Mouse (Mus musculus) heart, embryonic 12.5 days (tissue): ENCODE data around the gene N4bp3. TPM values are rescaled to one million over a fixed set of nuclear protein-coding genes. Genes with fewer than 3 reads are reported as not detected.
A peak's percentile ranks its signal among the peaks of the same experiment; 100 is the strongest.
"Not testable (repeated sequence)": the region's sequence is repeated elsewhere in the genome, so short reads cannot be mapped to it uniquely, and the experiment has no call there.

Source experiments
- ATAC-seq: fragments of 200-750 bp; cut with Nextera tagmentation; 2 replicates; pipeline ENCODE4 v1.8.0; 2017; ENCODE audit warnings: moderate TSS enrichment, moderate library complexity; ENCODE audit not compliant: insufficient number of reproducible peaks, low FRiP score
- H3K27ac ChIP-seq: fragments of 300-500 bp; sonication (generic); 2 replicates; pipeline ENCODE4 v1.5.1; 2016; ENCODE audit warnings: mild to moderate bottlenecking, moderate library complexity; ENCODE audit not compliant: poor library complexity, severe bottlenecking
- H3K27me3 ChIP-seq: fragments of 300-500 bp; sonication (generic); replicated peaks from 2 replicates; pipeline ENCODE4 v1.6.1; 2016; ENCODE audit warnings: mild to moderate bottlenecking, moderate library complexity
- H3K36me3 ChIP-seq: fragments of 300-500 bp; sonication (generic); 2 replicates; pipeline ENCODE4 v1.6.1; 2016; ENCODE audit warnings: mild to moderate bottlenecking, moderate library complexity
- H3K4me1 ChIP-seq: fragments of 300-500 bp; sonication (generic); replicated peaks from 2 replicates; pipeline ENCODE4 v1.6.1; 2016; ENCODE audit warnings: mild to moderate bottlenecking
- H3K4me2 ChIP-seq: fragments of 300-500 bp; sonication (generic); 2 replicates; pipeline ENCODE4 v1.6.1; 2016; ENCODE audit warnings: mild to moderate bottlenecking, moderate library complexity
- H3K4me3 ChIP-seq: fragments of 300-500 bp; sonication (generic); 2 replicates; pipeline ENCODE4 v1.5.1; 2016; ENCODE audit warnings: mild to moderate bottlenecking
- H3K9ac ChIP-seq: fragments of 300-500 bp; sonication (generic); 2 replicates; pipeline ENCODE4 v1.6.1; 2016; ENCODE audit warnings: mild to moderate bottlenecking, moderate library complexity
- H3K9me3 ChIP-seq: fragments of 300-500 bp; sonication (generic); replicated peaks from 2 replicates; pipeline ENCODE4 v1.6.1; 2016; ENCODE audit warnings: mild to moderate bottlenecking, moderate library complexity
- WGBS: fragments of 180-500 bp; shearing (Covaris S2); methylation state at CpG from one replicate; pipeline ENCODE4 v1.1.7; 2016; 5-methylcytosine and 5-hydroxymethylcytosine counted together
- polyA plus RNA-seq: library from polyadenylated mRNA; unstranded; fragments of >200 nt; fragmentation: Nextera tagmentation; extraction: Ambion mirVana; gene quantifications from 2 replicates; pipeline ENCODE4 v1.2.1, GENCODE M21; 2016

Gene N4bp3
- polyA plus RNA-seq, 1 experiment from 2014 or later = 8.4 TPM

- no peak for ATAC-seq
- peak overlapping the region; percentile 38 for H3K4me3 ChIP-seq
- H3K27me3 ChIP-seq = no peaks in the 10 kb centered on the region
- H3K4me1 ChIP-seq = peaks cover 15% of the 10 kb centered on the region
- no peaks in the 10 kb centered on the region for H3K9me3 ChIP-seq
- H3K9ac ChIP-seq = peak overlapping the region; percentile 60
- peak overlapping the region; percentile 65 for H3K4me2 ChIP-seq
- H3K27ac ChIP-seq = peak overlapping the region; percentile 37; the same call in 1 of the 2 replicates
- 41% methylated on average over 7 of the region's 7 CpGs for WGBS
- H3K36me3 ChIP-seq = no peaks in the 10 kb centered on the region
These were observed 35.5 kb downstream of the N4bp3 start for GRCm38 (mm10) chr11:51615129-51615528.

- H3K4me1 ChIP-seq = peaks cover 14% of the 10 kb centered on the region
- ATAC-seq = no peak
- no peak overlapping the region for H3K4me2 ChIP-seq
- H3K27ac ChIP-seq = no peak overlapping the region
- no peaks in the 10 kb centered on the region for H3K36me3 ChIP-seq
- H3K4me3 ChIP-seq = no peak overlapping the region
- H3K9me3 ChIP-seq = no peaks in the 10 kb centered on the region
- no peaks in the 10 kb centered on the region for H3K27me3 ChIP-seq
- WGBS = 73% methylated on average over 8 of the region's 8 CpGs
- H3K9ac ChIP-seq = no peak overlapping the region
These were observed 36.4 kb downstream of the N4bp3 start for GRCm38 (mm10) chr11:51614256-51614655.

GRCm38 (mm10) chr11:51609940-51610339, 40.7 kb downstream of the N4bp3 start:
- peaks cover 15% of the 10 kb centered on the region for H3K4me1 ChIP-seq
- WGBS = 84% methylated on average over 5 of the region's 5 CpGs
- not testable (repeated sequence) for H3K4me3 ChIP-seq, H3K4me2 ChIP-seq, H3K9ac ChIP-seq, H3K9me3 ChIP-seq, H3K36me3 ChIP-seq, ATAC-seq, H3K27ac ChIP-seq, H3K27me3 ChIP-seq

DNA sequence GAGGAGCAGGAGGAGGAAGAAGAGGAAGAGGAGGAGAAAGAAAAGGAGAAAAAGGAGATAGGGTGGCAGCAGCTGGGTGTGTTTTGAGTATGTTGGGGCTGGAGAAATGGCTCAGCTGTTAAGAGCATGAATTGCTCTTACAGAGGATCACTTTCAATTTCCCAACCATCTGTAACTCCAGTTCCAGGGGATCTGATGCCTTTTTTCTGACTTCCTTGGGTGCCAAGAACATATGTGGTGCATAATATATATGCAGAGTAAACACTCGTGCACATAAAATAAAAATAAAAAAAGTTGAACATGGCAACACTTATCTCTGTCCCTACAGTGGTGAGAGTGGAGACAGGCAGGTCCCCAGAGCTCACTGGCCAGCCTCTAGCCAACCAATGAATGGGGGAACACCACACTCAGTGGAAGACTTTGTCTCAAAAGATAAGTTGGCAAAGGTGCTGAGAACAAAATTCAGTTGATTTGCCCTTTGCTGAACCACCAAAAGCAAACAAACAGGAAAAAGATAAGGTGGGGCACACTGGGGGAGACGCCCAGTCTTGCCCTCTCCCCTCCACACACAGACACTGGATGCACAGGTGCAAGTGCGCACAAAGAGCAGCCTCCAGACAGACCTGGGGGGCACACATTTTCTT, 41.3 kb downstream of the N4bp3 start:
- peaks cover 17% of the 10 kb centered on the region for H3K4me1 ChIP-seq
- no peak overlapping the region for H3K4me3 ChIP-seq
- no peak for ATAC-seq
- H3K27me3 ChIP-seq = no peaks in the 10 kb centered on the region
- no peak overlapping the region for H3K27ac ChIP-seq
- WGBS = 68% methylated on average over 3 of the region's 3 CpGs
- H3K36me3 ChIP-seq = peaks cover 11% of the 10 kb centered on the region
- no peak overlapping the region for H3K4me2 ChIP-seq
- H3K9ac ChIP-seq = no peak overlapping the region
- H3K9me3 ChIP-seq = no peaks in the 10 kb centered on the region

GRCm38 (mm10) chr11:51607096-51607738, 43.4 kb downstream of the N4bp3 start:
- H3K9me3 ChIP-seq = no peaks in the 10 kb centered on the region
- peaks cover 33% of the 10 kb centered on the region for H3K4me1 ChIP-seq
- H3K4me2 ChIP-seq = peak overlapping the region; percentile 91
- 10% methylated on average over 15 of the region's 15 CpGs for WGBS
- H3K27me3 ChIP-seq = no peaks in the 10 kb centered on the region
- peak overlapping the region; percentile 91 for H3K27ac ChIP-seq
- H3K36me3 ChIP-seq = peaks cover 33% of the 10 kb centered on the region
- peak overlapping the region; percentile 88 for H3K9ac ChIP-seq
- ATAC-seq = peak; percentile 29
- peak overlapping the region; percentile 97 for H3K4me3 ChIP-seq

GRCm38 (mm10) chr11:51606447-51607095, 44.1 kb downstream of the N4bp3 start, which contains the start of gene Hnrnpab:
Hnrnpab (minus strand) TSS chr11:51606847.
- H3K4me3 ChIP-seq = peak within 1 kb of the TSS; percentile 97
- H3K9ac ChIP-seq = peak within 1 kb of the TSS; percentile 100
- H3K4me1 ChIP-seq = peaks cover 38% of the 10 kb centered on the region
- H3K27me3 ChIP-seq = no peaks in the 10 kb centered on the region
- H3K4me2 ChIP-seq = peak within 1 kb of the TSS; percentile 91
- H3K36me3 ChIP-seq = peaks cover 39% of the 10 kb centered on the region
- ATAC-seq = peak; percentile 94
- H3K27ac ChIP-seq = peak within 1 kb of the TSS; percentile 94
- under 1% methylated on average over 91 of the region's 91 CpGs for WGBS
- H3K9me3 ChIP-seq = no peaks in the 10 kb centered on the region

DNA sequence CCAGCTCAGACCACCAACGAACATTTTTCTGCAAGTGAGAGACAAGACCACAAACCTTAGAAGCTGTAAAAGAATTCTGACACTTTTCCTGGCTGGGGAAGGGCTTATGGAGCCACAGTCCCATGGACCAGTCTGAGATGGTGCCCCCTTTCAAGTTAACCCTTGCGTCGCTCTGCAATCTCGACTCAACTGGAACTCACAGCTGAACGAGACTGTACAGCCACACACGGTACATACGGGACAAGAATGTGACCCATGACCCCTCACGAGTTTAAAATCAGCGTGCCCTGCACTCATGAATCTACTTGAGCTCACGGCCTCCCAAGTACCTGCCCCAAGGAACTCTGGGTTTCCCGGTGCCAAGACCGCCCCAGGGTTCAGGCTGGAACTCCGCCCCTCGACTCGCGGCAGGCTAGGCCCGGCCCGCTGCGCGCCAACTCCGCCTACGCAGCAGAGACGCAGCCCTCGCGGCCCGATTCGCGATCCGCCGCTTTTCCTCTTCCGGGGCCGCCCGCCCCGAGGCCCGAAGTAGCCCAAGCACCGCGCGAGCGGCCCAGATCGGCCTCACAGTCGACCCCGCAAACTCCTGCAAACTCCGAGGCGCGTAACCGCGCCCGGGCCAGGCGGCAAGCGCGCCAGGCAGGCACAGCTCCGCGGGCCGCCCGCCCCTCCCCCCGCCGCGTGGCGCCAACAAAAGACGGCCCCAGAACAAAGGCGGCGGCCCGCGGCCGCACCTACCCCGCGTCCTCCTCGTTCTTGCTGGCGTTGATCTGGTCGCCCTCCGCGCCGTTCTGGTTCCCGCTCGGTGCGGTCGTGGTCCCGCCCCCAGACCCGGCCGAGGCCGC, 44.8 kb downstream of the N4bp3 start:
- peak overlapping the region; percentile 100 for H3K9ac ChIP-seq
- peak; percentile 85 for ATAC-seq

GRCm38 (mm10) chr11:51602253-51602652, 48.4 kb downstream of the N4bp3 start:
- no peak for ATAC-seq
- no peaks in the 10 kb centered on the region for H3K27me3 ChIP-seq
- H3K4me3 ChIP-seq = no peak overlapping the region
- 93% methylated on average over 3 of the region's 3 CpGs for WGBS
- H3K36me3 ChIP-seq = peaks cover 82% of the 10 kb centered on the region
- H3K9me3 ChIP-seq = no peaks in the 10 kb centered on the region
- no peak overlapping the region for H3K9ac ChIP-seq
- peaks cover 37% of the 10 kb centered on the region for H3K4me1 ChIP-seq
- no peak overlapping the region for H3K27ac ChIP-seq
- H3K4me2 ChIP-seq = no peak overlapping the region

More for the DNA sequence above, 44.8 kb downstream of the N4bp3 start:
- Histone ChIP-seq H3K27ac (peak overlapping the region; percentile 94), H3K4me2 (peak overlapping the region; percentile 91), H3K4me1 (peaks cover 41% of the 10 kb centered on the region), H3K27me3 (no peaks in the 10 kb centered on the region), H3K4me3 (peak overlapping the region; percentile 97), H3K9me3 (no peaks in the 10 kb centered on the region), H3K36me3 (peaks cover 46% of the 10 kb centered on the region)
- under 1% methylated on average over 81 of the region's 81 CpGs for WGBS

GRCm38 (mm10) chr11:51597553-51597952, 53.1 kb downstream of the N4bp3 start:
- ATAC-seq = no peak
- H3K9me3 ChIP-seq = no peaks in the 10 kb centered on the region
- WGBS = 68% methylated on average over 2 of the region's 2 CpGs

DNA sequence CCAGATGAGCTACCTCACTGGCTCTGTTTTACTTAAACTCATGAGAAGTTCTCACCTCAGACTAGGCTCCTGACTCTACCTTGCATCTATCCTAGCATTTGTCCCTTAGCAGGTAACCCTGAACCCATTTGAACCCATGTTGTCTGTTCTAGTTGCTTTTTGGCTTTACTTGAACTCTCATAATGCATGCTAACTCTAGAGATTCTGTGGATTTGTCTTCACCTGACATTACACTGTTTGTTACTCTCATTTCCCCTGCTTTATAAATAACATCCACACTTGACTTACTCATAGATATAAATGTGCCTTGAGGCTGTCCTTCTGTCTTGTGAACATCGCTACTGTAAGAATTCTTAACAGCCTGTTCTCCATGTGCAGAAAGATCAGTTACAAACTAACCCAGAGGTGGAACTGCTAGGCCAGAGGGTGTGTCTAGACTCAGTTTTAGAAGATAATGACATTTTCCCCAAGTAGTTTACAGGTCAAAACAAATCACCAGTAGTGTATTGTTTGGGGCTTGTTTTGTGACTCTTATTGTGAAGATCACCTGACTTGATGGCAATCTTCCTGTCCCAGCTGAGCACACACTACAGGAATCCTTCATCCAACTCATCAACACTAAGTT, 55.1 kb downstream of the N4bp3 start:
- no peak overlapping the region for H3K4me3 ChIP-seq
- H3K27me3 ChIP-seq = no peaks in the 10 kb centered on the region
- H3K36me3 ChIP-seq = peaks cover 97% of the 10 kb centered on the region
- 87% methylated on average over 1 of the region's 1 CpGs for WGBS
- no peak overlapping the region for H3K27ac ChIP-seq
- no peaks in the 10 kb centered on the region for H3K4me1 ChIP-seq
- H3K9ac ChIP-seq = no peak overlapping the region
- no peaks in the 10 kb centered on the region for H3K9me3 ChIP-seq
- ATAC-seq = no peak
- H3K4me2 ChIP-seq = no peak overlapping the region

More at GRCm38 (mm10) chr11:51597553-51597952, 53.1 kb downstream of the N4bp3 start:
- Histone ChIP-seq H3K27me3 (no peaks in the 10 kb centered on the region), H3K9ac (no peak overlapping the region), H3K4me1 (peaks cover 12% of the 10 kb centered on the region; the same call in 1 of the 2 replicates), H3K4me3 (no peak overlapping the region), H3K27ac (no peak overlapping the region), H3K36me3 (peaks cover 98% of the 10 kb centered on the region), H3K4me2 (no peak overlapping the region)
